Mouse (Mus musculus) effector memory CD4-positive, alpha-beta T cell, adult 7 months (primary cell): ENCODE measurements around the gene Pkd1l1. TPM values are rescaled to one million over a fixed set of nuclear protein-coding genes. Genes with fewer than 3 reads are reported as not detected.

Source experiments
- polyA plus RNA-seq: library from polyadenylated mRNA; unstranded; fragments of 100-300 nt; shearing (Covaris generic); gene quantifications from one replicate; pipeline ENCODE4 v1.2.1, GENCODE M21; 2017

The Pkd1l1 gene
- polyA plus RNA-seq = 0.82 TPM

GRCm38 (mm10) chr11:8973166-8973565 lies at the start of gene Pkd1l1:
TSS of gene Pkd1l1 (minus strand) at chr11:8973266.

GRCm38 (mm10) chr11:9010853-9011339 lies 37.8 kb upstream of the Pkd1l1 start, which contains the start of gene Hus1:
TSS of gene Hus1 (minus strand) at chr11:9011191.

Other genes starting within 250 kb of the Pkd1l1 start
- gene Hus1, start 37.9 kb upstream of the Pkd1l1 start, polyA plus RNA-seq = 7.7 TPM
- gene Gm11992, start 75.3 kb upstream of the Pkd1l1 start, polyA plus RNA-seq = not detected
- not detected for gene Sun3, start 75.7 kb upstream of the Pkd1l1 start, polyA plus RNA-seq
- gene Upp1, start 144.8 kb upstream of the Pkd1l1 start, polyA plus RNA-seq = not detected
- 0.12 TPM for gene Abca13, start 218.7 kb upstream of the Pkd1l1 start, polyA plus RNA-seq